Mouse (Mus musculus): ENCODE results near the gene Dyrk3. TPM values are rescaled to one million over a fixed set of nuclear protein-coding genes. Genes with fewer than 3 reads are reported as not detected.
A peak's percentile ranks its signal among the peaks of the same experiment; 100 is the strongest.

Gene Dyrk3
- total RNA-seq, 2 experiments from 2014 or later = not detected

DNA sequence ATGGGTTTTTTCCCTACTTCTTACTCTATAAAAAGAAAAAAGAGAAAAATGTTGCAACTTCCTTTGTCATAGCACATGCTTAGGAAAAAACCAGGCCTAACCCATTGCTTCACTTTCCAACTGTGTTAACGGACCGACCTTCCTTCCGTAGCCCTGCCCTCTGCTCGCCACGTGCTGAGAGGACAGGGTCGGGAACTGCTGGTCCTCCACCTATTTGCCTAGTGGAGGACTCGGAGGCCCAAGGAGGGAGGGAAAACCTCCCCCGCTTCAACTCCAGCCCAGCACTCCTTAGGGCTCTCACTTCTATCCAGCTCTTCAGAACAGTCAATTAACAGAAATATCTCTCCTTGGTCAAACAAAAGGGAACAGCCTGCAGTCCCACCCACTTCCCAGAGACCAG lies 53.9 kb downstream of the Dyrk3 start:
- no peak for TF ChIP-seq CTCF (IDR thresholded peaks at IDR 0.05)
- DNase-seq = peak; percentile 55
- no peak overlapping the region for H3K4me3 ChIP-seq
- intact Hi-C loops (cut with DNase I) = no loop called here
- H3K27ac ChIP-seq = peak overlapping the region; percentile 46

DNA sequence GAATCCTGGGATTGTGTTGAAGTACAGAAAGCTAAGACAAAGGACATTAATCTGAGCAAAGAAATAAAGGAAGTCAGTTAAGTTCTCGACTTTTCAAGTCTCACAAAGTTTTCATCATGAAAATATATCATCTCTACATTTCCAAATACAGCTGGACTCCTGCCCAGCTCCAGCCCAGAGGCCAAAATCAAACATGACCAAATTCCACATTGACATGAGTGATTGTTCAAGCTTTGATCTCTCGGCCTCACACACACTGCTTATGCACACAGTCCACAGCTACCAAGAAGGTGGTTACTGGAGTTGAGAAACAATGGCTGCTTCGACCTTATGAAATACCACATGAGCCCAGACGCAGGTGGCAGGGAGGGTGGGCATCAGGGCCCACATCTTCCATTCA lies 54.5 kb downstream of the Dyrk3 start:
- Histone ChIP-seq H3K4me3 (no peak overlapping the region), H3K27ac (peak overlapping the region; percentile 46)
- DNase-seq = no peak
- no peak for TF ChIP-seq CTCF (IDR thresholded peaks at IDR 0.05)
- intact Hi-C loops (cut with DNase I) = no loop called here

DNA sequence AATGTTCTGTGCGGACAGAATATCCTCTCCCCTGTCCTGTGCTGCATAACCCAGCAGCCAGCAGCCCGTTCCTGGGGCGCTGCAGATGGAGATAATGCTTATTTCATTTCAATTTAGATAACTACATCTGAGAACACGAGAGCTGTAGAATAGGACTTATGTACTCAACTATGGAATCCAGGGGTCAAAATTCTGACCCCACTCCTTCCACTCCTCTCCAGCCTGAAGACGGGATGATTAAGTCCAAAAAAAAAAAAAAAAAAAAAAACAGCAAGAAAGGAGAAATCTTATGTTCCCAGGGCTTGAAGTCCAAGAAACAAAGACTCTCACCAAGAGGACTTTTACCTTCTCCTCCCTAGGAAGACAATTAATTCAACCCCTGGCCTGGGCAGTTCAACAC lies 55.0 kb downstream of the Dyrk3 start:
- no peak overlapping the region for H3K4me3 ChIP-seq
- H3K27ac ChIP-seq = peak overlapping the region; percentile 46
- intact Hi-C loops (cut with DNase I) = no loop called here
- DNase-seq = no peak
- TF ChIP-seq CTCF (IDR thresholded peaks at IDR 0.05) = no peak

DNA sequence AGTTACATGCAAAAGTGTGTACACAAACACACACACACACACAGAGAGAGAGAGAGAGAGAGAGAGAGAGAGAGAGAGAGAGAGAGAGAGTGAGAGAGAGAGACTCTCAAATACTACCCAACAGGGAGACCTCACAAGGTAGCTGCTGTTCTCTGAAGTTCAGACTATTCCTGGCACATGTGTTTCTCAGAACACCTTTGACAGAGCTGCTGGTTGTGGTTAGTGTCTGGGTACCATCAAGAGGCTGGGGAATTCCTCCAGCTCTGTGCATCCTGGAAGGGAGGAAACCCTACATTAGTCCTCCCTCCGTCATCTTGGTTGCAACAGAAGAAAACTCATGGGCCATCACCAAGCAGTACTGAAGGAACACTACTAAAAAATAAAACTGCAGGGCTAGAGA lies 57.5 kb downstream of the Dyrk3 start:
- H3K4me3 ChIP-seq = no peak overlapping the region
- H3K27ac ChIP-seq = peak overlapping the region; percentile 46; the same call in 1 of the 2 replicates
- DNase-seq = no peak
- no peak for TF ChIP-seq CTCF (IDR thresholded peaks at IDR 0.05)
- intact Hi-C loops (cut with DNase I) = no loop called here

DNA sequence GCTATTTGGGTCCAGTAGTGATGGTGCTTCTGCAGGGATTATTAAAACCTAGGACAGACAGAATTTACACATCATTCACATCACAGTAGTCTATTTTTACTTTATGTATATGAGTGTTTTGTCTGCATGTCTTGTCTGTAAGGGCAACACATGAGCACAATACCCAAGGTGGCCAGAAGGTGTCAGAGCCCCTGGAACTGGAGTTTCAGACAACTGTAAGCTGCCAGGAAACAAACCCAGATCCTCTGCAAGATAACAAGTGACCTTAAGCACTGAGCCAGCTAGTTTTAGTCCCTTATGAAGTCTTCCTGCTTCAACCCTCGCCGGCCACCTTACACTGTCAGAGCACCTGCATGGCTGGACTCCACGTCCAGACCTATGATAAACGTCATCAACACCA lies 58.4 kb downstream of the Dyrk3 start:
- no peak overlapping the region for H3K4me3 ChIP-seq
- peak overlapping the region; percentile 50 for H3K27ac ChIP-seq
- peak; percentile 37 for TF ChIP-seq CTCF (IDR thresholded peaks at IDR 0.05)
- DNase-seq = no peak
- intact Hi-C loops (cut with DNase I) = no loop called here

DNA sequence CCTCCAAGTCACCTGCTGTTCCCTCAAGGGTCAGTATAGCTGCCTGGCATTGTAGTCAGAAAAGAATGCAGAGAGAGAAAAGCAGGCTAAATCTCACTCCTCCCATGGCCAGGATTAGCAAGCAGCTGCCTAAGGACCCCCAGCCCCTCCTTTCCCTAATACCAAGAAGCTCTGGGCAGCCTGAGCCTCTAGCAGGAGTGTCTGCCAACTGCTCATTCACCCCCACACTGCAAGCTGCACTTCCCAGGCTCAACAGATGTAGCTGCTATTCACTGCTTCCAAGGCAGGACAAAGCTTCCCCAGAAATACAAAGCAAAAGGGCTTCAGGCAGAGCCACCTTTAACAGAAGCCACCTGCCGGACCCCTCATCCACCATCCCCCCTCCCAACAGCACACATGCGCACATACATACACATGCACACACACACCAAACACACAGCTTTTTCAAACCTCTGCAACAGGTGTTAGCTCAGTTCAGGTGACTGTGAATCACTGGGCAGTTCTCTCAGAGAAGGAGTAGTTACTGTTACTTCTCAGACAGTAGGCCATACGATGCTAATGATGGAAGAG lies 59.3 kb downstream of the Dyrk3 start:
- peak overlapping the region; percentile 68 for H3K27ac ChIP-seq
- TF ChIP-seq CTCF (IDR thresholded peaks at IDR 0.05) = no peak
- intact Hi-C loops (cut with DNase I) = no loop called here
- peak overlapping the region; percentile 7; the same call in 1 of the 2 replicates for H3K4me3 ChIP-seq
- DNase-seq = no peak

Other genes starting within 250 kb of the Dyrk3 start
- not detected for gene Il20, start 226.9 kb downstream of the Dyrk3 start, total RNA-seq (2021)
- not detected for gene Il19, start 198.2 kb downstream of the Dyrk3 start, total RNA-seq (2021)
- not detected for gene Il10, start 118.5 kb downstream of the Dyrk3 start, total RNA-seq (2021)
- gene Mapkapk2, start 40.5 kb downstream of the Dyrk3 start, total RNA-seq (2021) = 100 to 1,000 TPM; 203 to 251 TPM
- gene Eif2d, start 14.8 kb upstream of the Dyrk3 start, total RNA-seq (2021) = 10 to 100 TPM; 26.2 to 29.2 TPM
- 1 to 10 TPM in 1 of 2 experiments, under 1 TPM in 1; 0.71 to 1.1 TPM for gene Rassf5, start 106.9 kb upstream of the Dyrk3 start, total RNA-seq (2021)
- 1 to 10 TPM in 1 of 2 experiments, under 1 TPM in 1; 0.46 to 1.1 TPM for gene Ikbke, start 141.3 kb upstream of the Dyrk3 start, total RNA-seq (2021)